Mouse (Mus musculus): Measurements from ENCODE around the gene Hes6.

The Hes6 gene

DNA sequence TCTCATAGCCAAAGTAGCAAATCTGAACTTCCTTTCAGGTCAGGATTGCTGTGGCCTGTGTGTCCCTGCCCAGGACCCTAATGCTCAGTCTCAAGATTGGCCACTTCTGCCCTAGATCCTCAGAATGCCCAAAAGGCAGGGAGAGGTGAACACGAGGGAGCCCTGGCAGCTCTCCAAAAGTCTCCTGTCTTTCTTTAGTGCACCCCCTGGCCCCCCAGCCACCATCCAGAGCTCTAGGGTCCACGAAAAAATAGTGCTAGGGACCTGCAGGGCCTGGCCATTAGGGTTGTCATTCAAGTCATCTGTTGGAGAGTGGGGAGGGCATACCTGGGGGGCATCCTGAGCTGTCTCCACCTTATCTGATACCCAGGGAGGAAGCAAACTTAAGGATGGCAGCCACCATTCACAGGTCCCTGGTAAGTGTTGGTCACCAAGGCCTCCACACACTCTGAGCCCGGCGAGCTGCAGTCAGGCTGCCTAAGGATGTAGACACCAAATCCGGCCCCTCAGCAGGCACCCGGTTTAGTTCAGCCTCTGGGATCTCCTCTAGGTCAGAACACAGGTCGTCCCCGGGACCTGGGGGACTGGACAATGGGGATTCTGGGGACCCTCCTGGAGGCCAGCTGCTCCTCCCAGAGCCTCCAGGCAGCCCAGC, 2.1 kb downstream of the Hes6 start:
- intact Hi-C loops (cut with DNase I) = no loop called here

DNA sequence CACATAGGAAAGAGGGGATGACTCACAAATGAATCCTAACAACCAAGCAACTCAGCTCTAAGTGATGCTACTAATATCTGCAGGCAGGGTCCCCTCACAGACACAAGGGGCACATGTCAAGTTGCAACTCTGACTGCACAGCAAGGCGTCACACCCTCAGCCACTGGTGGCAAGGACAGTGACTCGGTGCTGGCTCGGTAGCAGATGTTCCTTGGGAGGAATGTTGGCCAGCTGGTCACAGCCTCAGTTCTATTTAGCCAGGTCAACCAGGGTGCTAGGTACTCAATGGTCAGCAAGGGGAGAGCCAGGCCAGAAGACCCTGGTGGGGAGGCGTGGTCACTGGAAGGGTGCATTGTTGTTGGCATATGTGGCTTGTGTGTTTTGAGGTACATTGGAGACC, 6.0 kb downstream of the Hes6 start:
- intact Hi-C loops (cut with DNase I) = no loop called here

DNA sequence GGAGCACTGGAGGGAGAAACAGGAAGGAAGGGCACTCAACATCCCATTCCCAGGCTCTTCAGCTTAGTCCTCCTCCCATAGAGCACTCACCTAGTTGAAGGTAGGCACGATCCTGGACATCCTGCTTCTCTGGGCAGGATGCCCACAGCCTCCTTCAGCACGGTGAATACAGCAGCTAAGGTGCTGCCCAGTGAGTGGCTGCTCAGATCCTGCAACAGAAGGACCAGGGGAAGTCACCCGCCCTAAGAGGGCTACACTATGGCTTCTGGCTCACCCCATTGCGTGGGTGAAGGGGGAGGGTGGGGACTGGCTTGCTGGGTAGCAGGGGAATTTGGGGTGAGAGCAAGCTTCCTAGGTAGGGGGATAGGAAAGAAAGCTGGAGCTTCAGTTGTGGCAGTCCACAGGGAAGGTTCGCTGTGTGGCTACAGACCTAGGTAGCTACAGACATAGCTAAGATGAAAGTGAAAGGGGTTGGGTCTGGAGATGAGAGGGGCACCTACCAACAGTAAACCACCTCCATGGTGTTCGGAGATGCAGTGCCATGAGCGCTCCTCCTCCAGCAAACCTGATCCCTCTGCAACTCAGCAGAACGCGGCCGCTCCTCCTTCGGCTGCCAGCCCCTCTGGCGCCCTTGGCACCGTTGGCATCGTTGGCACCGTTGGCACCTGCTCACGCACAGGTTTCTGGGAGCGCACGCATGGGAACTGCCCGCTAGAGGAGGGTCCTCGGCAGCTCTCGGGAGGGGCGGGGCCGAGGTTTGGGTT, 8.2 kb downstream of the Hes6 start:
- intact Hi-C loops (cut with DNase I) = no loop called here

DNA sequence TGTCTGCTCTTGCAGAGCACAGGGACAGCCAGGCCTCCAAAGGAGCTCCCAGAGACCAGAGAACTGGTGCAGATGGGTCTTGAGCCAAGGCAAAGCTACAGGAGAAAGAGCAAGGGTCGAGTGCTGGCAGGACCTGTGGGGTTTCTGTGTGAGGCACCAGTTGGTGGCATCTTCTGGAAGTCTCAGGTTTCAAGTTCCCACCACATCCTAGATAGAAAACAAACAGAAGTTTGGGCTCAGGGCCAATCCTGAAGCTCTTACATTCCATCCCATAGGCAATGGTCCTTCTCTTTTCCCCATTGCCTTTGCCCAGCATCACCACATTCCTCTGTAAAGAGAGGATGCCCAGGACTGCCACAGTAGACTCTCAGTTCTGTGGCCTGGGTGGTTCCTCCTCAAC, 8.9 kb downstream of the Hes6 start:
- intact Hi-C loops (cut with DNase I) = no loop called here

DNA sequence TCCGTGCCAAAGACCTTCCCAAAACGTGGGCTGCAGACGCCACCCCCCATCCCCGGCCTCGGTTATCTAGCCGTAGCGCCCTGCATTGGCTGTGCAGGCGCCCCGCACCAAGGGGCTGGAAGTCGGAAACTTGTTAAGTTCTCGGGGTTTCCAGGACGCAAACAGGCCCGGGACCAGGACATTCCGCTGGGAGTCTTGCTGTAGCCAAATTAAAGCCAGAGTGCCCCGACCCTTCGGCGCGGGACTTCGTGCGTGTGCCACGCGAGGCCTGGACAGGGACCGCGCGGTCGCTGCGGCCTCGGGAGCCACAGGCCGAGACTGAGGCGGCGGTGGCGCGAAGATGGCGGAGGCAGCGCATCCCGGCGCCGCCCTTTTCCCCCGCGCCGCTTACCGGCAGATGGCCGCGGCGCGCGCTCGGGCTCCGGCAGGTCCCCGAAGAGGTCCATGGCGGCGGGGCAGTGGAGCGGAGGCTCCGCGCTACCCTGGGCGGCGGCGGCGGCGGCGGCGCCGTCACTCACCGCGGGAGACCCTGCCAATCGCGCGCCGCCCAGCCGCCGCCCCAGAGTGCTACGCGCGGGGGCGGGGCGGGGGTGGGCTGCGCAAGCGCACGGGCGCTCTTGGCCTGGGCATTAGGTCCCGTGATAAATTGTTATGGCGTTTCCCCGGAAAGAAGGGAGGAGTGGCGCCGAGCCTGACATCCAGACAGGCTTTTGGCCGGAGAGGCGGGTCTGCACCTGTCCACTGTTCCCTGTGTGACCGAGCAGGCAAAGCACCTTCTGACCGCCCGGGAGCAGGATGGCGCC, 15.4 kb downstream of the Hes6 start, which contains the start of gene Ilkap:
Gene Ilkap, minus strand, starts transcription at position 556 of the 803 bp plus-strand sequence.
- intact Hi-C loops (cut with DNase I) = no loop called here

DNA sequence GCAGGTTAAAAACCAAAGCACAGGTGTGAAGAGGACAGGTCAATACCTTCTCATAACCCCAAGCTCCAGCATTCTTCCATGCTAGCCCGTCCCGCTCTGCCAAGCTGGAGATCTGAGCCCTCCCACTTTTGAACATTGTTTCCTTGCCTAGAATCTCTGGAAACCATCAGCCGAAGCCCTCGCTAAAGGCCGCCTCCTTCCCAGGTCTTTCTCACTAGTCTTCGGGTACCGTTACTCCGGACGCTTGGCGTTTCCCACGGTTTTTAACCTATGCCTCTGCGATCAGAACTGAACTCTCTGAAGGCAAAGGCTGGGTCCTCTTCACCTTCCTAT, 15.9 kb downstream of the Hes6 start:
- intact Hi-C loops (cut with DNase I) = no loop called here

DNA sequence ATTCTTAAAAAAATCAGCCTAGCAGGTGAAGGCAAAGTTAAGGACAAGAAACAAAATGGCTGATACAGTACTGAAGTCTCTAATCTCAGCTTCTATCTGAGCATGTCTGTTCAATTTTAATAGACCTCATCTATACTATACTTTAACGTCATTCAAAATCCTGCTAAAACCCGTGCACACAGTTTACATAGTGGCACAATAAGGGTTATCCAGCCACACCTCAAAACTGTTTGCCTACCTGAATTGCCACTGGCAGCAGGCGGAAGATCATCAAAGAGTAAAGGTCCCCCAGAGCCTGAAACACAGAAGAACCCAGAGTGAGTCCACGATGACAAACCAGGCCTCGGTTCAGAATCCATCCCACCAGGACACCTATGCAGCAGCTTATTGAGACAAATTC, 23.5 kb downstream of the Hes6 start:
- intact Hi-C loops (cut with DNase I) = no loop called here

DNA sequence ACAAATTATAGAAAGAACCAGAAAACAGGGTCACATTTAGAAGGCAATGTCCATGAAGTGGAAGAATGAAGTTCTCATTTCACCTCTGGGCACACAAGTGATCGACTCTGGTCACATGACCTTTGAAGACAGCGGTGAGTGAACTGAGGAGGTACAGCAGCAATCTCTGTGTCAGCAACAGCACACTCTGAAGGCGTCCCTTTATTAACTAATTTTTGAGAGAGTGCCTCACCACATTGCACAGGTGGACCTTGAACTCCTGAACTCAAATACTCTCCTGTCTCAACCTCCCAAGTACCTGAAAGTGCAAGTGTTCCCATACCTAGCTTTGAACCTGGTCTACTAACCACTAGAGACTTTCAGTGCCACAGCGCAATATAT, 32.8 kb downstream of the Hes6 start:
- intact Hi-C loops (cut with DNase I) = no loop called here

DNA sequence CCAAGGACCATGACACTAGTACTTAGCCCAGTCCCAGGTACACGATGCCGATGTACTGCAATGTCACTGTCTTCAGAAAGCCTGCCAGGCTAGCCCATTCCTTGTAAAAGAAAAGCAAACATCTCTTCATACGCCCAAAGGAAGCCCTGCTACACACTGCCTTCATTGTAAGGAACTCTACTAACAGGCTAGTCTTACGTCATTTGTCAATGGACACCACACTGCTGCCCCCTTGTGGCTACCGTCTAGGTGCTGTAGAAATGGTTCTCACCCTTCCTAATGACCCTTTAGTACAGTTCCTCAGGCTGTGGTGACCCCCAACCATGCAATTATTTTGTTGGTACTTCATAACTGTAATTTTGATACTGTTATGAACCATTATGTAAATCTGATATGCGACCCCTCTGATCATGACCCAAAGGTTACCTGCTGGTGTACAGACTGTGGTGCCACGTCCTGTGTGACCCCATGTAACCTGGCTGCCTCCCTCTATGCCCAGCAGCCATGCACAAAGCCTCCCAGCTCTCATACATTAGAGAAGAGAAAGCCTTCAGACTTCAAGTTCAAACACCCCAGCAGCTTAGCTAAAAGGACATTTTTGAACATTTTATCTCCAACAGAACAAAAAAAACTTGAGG, 33.3 kb downstream of the Hes6 start:
- intact Hi-C loops (cut with DNase I) = no loop called here

DNA sequence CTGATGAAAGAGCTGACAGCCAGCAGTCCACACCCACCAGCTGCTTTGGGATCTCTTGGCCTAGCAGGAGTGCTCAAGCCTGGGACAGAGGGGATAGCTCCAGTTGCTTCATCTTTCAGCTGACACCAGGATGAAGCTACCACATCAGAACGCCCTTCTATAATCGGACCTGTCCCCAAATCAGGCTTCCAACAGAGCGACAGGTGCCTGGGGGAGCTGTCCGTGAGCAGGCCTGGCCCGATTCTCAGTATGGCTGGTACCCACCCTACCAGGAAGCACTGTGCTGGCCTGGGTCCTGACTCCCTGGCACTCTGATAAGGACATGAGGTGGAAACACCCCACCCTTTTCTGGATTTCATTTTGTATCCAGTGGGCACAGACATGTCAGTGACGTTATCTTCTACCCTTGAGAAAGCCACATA, 40.4 kb downstream of the Hes6 start:
- intact Hi-C loops (cut with DNase I) = no loop called here

DNA sequence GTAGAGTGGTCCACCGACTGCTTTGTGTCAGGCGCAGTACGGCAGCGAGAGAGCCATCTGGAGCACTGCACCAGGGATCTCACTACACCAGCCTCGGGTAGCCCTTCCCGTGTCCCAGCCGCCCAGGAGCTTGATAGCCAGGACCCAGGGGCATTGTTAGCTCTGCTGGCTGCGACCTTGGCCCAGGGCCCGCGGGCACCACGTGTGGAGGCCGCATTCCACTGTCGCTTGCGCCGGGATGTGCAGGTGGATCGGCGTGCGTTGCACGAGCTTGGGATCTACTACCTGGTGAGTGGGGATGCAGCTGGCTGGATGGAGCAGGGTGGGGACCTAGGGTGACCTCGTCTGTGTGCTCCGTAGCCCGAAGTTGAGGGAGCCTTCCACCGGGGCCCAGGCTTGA, 43.8 kb downstream of the Hes6 start:
- intact Hi-C loops (cut with DNase I) = no loop called here

DNA sequence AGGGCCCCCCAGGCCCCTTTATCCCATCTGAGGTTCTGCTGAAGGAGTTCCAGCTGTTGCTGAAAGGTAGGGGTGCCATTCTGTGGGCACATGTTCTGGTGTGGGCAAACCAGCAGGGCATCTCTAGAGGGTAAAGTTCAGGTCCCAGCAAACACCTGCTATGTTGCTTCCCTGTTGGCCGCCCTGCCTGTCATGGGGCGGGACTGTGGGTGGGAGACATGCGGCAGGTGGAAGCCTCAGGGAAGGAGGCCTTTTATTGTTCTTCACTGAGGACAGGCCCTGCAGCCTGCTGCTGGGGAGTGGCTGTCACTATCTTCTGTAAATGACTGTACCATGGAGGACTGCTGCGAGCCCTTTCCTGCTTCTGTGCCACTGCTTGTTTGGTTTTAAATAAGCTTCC, 44.4 kb downstream of the Hes6 start:
- intact Hi-C loops (cut with DNase I) = no loop called here

DNA sequence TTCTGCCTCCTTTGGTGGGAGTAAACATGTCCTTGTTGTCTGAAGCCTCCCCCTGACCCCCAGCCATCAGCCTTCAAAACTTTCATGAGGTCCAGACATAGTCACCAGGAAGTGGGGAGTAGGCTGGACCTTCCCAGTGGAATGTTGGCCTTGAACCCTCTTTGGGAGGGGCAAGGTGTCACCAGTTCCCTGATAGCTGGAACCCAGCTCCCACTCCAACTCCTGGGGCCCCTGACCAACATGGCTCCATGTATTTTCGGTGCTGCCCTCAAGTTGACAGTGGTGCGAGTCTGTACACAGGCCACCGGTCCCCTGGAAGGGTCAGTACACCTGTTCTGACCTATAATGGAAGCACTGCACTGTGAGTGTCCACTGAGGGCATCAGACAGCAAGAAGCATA, 46.5 kb downstream of the Hes6 start:
- intact Hi-C loops (cut with DNase I) = no loop called here

DNA sequence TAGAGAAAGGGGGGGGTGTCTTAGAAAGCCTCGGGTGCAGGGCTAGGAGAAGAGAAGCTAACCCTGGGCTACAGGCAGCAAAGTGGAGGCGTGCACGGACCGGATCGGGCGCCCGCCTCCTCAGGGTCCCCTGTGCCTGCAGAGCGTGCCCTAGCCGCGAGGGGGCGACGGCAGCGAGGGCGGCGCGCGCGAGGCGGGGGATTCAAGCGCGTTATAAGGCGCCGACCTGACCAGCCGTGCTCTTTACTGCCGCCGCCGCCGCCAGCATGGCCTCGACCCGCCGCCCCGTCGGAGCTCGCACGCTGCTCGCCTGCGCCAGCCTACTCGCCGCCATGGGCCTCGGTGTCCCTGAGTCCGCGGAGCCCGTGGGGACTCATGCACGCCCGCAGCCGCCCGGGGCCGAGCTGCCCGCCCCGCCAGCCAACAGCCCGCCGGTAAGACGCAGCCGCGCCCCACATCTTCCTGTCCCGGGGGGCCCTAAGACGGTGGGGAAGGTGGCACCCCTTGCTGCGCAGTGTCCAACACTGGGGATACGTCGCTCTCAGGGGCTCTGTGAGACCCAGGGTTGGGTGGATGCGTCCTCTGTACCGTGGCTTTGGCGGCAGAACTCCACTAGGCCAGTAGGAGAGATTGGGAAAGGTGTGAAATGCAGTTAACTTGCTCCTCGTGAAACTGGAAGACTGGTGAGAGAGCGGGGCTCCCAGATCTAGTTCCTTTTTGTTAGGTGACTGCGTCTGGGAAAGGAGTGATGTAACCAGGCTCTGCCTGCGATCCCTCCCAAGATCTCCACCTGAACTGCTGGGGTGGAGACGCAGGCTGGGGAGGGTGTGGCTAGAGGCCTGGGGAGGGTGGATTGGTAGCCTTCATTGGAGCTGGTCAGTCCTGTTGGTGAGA, 47.4 kb downstream of the Hes6 start, which contains the start of gene Erfe:
Gene Erfe, plus strand, starts transcription at position 216 of the 894 bp plus-strand sequence.
- intact Hi-C loops (cut with DNase I) = no loop called here

DNA sequence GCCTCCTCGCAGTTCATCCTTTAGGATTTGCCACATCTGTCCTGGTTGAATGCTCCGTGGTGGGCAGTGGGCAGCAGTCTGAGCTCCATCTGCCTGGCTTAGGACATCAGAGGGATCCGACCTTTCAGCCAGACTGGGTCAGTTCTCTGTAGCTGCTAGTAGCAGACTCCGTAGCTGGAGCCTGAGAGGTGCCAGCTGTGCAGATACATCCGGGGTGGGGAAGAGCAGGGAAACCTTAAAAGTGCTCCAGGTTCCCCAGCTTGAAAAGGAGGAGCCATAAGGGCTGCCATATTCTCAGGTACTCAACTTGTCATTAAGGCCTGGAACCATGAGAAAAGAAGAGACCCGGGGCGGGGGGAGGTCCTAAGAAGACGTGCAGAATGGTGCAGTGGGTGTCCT, 48.0 kb downstream of the Hes6 start:
- intact Hi-C loops (cut with DNase I) = no loop called here

DNA sequence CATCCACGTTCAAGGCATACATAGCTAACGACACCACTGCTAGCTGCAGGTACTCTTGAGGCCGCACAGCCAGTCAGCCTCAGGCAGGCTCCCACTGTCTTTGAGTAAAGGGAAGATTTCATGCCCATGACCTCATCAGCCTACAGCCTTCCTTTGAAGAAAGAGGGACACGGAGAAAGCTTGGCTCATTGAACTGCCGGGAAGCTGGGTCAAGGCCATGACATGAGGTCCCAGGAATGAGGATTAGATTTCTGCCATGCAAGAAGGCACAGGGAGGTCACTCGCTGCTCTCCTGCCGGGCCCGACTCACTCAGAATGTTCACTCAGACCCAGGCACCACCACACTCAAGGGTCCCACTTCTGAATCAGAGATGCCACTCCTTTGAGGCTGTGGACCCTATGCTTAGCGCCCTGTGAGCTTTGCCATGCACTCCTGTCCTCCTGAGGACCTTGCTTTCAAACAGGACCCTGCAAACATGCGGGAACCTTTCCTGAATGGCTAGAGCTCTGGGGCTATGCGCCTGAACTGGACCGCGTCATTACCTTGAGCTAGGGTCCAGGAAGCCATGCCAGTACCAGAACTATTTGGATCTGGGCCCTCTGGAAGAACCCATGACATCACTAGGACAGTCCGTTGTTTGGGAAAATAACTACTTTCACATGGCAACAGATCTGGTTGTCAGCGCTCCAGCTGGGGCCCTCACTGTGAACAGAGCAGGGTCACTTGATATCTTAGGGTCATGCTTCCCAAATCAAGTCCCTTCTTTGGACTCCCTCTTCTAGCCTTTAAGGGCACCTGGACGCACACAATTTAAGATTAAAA, 48.8 kb downstream of the Hes6 start:
- intact Hi-C loops (cut with DNase I) = no loop called here

DNA sequence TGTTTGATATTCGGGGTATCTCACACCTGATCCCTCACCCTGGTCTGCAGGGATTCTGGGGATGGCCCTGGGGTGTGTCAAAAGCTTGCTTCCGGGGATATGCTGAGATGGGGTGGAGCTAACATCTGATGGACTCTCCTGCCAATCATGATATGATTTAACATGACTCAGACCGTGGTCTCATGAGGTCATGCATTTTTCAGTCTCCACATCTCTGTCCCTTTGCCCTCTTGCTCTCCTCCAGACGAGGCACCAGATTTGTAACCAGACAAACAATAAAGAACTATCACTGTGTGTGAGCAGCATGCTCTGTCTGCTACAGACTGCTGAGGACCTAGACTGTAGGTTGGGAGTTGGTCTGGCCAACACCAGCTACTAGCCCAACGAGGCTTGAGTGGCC, 51.7 kb downstream of the Hes6 start:
- intact Hi-C loops (cut with DNase I) = no loop called here

Data from adrenal gland (tissue).